Mouse (Mus musculus): ENCODE measurements around the gene Atp6ap1l. TPM values are rescaled to one million over a fixed set of nuclear protein-coding genes. Genes with fewer than 3 reads are reported as not detected.
"Not testable (repeated sequence)": the region's sequence is repeated elsewhere in the genome, so short reads cannot be mapped to it uniquely, and the experiment has no call there.

Gene Atp6ap1l
- under 1 TPM in 1 of 2 experiments, not detected in 1; 0.39 TPM for total RNA-seq (2021)
- long read RNA-seq, experiment 1 = 0 reads
- long read RNA-seq, experiment 2 = 0 reads

DNA sequence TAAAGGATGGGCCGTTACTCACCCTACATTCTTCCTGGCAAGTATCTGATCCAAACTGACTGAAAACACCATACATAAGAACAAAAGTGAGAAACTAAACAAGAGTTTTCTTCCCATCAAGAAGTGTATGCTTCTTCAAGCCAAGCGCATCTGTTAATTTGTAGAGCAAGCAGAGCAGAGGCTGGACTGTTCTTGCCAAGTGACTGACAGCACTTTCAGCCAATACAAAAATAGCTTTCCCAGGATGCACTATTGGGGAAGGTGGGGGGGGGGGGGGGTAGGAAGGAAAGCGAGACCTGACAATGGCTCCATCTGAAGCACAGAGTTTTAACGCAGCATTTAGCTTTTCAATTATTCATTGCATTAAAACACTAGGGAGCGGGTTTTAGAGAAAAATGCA, at the start of gene Atp6ap1l:
Atp6ap1l (minus strand) TSS at position 180 of the 400 bp plus-strand sequence.
- DNase-seq = no peak

DNA sequence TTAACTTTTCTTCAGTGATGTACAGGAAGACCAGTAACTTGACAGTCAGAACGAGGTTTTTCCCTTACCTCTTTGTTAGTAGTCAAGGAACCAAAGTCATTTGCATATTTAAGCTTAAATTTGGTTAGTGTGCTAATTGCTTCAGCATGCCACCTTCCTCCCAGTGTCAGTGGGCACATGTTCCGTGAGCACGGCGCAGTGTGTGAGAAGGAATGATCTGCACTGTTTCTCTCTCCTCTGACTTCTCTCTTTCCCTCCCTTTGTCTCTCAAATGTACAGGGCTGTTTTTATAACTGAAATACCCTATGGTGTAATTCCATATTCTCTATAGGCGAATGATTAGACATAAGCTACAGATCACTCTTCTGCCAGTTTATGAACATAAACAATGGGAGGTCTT, 34.4 kb upstream of the Atp6ap1l start:
- no peak for DNase-seq

DNA sequence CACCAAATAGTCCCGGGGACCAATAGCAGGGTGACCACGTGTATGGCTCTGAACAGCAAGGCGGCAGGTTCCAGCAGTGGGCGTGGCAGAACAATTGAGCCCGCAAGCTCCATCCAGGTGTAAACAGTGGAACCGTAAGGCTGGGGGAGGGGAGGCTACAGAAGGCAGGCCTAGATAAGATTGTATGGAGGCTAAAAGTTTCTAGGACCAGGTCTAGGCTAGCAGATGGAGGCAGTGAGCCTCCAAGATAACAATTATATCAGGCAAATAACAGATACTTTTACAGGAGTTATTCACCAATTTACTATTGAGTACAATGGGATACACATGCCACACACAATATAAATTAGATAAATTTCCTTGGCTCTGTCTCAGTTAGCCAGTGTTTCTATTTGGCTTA, 34.0 kb upstream of the Atp6ap1l start:
- no peak for DNase-seq

DNA sequence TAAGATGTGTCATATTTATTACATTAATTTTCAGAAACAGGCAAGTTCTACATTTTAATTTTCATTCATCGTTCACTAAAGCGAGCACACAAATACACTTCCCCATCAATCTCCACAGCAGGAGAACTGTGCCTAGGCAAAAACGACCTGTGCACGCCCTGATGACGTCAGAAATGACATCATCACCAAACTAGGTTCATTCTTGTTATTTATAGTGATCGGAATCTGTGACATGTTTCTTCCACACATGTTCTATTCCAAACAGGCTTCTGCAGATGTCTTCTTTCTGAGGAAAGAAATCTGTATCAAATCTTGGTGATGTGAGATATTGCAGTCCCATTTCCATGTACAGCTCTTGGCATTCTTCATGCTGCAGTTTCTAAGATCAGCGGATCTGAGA, 30.7 kb upstream of the Atp6ap1l start:
- no peak for DNase-seq

- DNase-seq = peak; percentile 11
Observed at GRCm38 (mm10) chr13:90933256-90933655, 28.1 kb upstream of the Atp6ap1l start.

- peak; percentile 79 for DNase-seq
Observed at GRCm38 (mm10) chr13:90929847-90930246, 24.7 kb upstream of the Atp6ap1l start.

DNA sequence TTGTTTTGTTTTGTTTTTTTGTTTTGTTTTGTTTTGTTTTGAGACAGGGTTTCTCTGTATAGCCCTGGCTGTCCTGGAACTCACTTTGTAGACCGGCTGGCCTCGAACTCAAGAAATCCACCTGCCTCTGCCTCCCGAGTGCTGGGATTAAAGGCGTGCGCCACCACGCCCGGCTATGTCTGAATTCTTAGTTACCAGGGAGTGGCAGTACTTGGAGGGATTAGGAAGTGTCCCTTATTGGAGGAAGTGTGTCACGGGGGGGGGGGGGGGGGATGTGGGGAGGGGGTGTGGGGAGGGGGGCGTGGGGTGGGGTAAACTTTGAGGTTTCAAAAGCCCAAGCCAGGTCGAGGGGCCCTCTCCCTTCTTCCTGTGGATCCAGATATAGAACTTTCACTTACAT, 23.1 kb upstream of the Atp6ap1l start:
- not testable (repeated sequence) for DNase-seq

- DNase-seq = no peak
Observed at GRCm38 (mm10) chr13:90926938-90927633, 21.9 kb upstream of the Atp6ap1l start.

DNA sequence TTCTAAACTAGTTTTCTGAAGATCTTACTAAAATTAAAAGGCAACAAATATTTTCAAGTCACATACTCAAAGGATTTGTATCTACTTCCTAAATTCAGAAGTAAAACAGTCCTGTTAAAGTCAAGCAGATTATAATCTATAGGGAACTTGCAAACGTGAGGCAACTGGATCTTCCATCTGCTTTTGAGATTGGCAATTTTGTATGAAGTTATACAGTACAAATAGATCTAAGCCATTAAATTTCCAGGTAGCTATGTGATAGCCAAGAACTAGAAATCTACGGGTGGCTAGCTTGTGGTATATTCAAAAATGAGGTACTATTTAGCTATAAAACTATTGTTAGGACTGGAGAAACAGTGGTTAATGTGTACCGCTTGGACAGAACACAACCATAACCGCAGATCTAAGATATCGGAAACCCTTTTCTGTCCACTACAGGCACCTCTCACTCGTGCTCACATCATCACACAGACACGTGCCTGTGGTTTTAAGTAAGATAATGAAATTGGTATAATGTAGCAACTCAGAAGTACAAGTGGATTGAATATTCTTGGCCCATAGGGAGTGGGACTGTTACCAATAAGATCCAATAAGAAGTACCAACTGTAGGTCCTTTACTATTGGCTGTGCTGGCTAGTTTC, 21.1 kb upstream of the Atp6ap1l start:
- DNase-seq = no peak

GRCm38 (mm10) chr13:90925191-90925590, 20.0 kb upstream of the Atp6ap1l start:
- no peak for DNase-seq

DNA sequence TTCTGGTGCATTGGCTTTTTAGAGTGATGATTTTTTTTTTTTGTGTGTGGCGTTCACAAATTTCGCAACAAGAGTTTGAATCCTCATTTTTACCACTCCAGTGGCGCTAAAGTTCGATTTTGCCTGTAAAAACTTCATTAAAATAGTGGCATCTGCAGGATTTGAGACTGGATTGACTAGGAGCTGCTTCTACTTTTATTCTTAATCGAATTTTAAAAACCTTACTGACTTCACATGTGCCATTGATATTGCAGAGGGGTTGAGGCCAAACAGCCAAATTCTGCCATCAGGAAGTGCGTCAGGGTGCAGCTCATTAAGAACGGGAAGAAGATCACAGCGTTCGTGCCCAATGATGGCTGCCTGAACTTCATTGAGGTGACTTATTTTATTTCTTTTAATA, 18.9 kb upstream of the Atp6ap1l start:
- no peak for DNase-seq

- DNase-seq = not testable (repeated sequence)
Observed at GRCm38 (mm10) chr13:90923617-90924016, 18.5 kb upstream of the Atp6ap1l start.

DNA sequence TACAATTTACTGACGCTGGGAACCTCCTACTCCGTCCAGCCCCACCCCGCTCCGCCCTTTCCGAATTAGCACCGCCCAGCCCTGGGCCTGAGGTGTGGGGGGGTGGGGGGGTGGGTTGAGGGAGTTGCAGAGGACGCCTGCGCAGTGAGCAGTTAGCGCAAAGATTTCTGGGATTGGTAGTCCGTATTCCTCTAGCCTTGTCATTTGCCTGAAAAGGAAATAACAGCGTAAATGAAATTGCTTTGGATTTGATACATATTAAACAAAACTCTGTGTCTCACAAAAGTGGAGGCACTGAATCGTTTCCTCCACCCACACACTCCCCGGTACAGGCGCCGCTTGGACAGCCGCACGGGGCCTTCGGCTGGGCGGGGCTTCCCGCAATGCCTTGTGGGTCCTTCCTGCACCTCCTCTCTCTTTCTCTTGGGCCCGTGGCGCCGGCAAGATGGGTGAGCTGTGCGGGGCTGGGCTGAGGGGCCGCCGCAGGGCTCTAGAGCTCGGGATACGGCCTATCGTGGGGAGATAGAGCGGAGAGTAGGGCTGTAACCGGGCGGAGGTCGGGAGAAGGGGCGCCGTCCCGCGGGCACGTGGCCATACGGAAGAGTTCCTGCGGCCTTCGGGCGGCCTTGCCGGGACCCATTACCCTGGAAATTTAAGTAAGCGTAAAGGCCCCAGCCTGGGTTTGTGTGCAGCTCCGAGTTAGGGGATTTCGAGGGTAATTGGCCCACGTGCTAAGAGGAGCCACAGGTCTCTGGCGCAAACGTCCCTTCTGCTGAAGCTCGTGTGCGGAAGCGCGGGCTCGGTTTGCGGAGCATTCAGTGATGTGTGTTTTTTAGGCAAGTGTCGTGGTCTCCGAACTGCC, 17.8 kb upstream of the Atp6ap1l start, which contains the start of gene Rps23:
Rps23 (plus strand) TSS at position 208 of the 862 bp plus-strand sequence.
- peak; percentile 93 for DNase-seq

GRCm38 (mm10) chr13:90914721-90915120, 9.6 kb upstream of the Atp6ap1l start:
- no peak for DNase-seq

- no peak for DNase-seq
Observed at GRCm38 (mm10) chr13:90913675-90914192, 8.6 kb upstream of the Atp6ap1l start.

DNA sequence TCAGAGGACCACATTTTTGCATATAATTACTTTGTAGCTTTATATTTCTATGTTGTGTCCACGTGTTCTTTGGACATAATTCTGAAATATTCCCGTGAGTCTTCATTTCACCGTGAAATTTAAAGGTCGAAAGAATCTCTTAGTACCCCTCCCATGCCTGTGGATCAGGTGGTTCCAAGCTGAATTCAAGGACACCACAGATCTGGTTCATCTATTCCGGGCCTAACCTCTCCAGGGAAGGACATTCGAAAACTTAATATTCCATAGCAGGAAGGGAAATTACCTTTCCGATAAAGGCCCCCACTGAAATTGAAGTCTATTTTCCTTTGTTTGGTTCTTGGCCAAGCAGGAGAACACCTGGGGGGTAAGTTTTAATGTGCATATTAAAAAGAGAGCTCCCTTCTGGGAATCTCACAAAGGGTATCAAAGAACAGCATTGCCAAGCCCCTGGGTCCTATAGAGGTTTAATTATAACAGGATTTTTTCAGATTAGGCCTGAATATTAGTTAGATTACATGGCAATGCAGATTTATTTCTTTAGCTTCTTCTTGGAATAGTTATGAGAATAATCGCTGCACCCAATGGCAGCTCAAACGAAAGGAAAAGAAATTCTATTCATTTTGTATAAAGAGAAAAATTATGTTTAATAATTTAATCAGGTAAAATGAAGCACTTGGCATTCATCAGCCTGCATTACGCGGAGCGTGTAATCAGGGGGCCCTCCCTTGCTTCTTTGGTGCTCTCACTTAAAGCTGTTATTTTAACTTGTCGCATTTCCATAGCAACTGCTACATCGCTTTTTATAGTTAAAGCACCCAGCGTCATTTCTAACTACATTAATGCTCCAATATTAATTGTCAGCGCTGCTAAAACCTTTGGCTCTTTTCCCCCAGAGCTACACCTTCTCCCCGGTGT, 7.9 kb upstream of the Atp6ap1l start:
- no peak for DNase-seq

DNA sequence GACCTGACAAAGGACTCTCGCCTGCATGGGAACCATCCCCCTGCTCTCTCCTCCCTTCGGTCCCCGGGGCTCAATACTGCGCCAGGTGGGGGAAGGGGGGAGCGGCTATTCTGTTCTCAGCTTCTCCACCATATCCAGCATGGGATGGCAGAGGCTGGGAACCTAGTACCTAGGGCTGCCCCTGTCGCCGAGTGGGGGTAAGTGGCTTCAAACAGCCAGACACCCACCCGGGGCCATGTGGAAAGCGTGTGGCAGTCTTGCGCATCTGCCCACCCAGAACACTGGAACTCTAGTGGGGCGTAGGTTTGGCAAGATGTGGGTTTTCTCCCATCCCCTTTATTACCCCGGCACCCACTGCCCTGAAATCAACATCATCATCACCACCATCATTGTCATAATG, 2.2 kb upstream of the Atp6ap1l start:
- DNase-seq = no peak

GRCm38 (mm10) chr13:90896821-90897220, 8.3 kb downstream of the Atp6ap1l start:
- no peak for DNase-seq

DNA sequence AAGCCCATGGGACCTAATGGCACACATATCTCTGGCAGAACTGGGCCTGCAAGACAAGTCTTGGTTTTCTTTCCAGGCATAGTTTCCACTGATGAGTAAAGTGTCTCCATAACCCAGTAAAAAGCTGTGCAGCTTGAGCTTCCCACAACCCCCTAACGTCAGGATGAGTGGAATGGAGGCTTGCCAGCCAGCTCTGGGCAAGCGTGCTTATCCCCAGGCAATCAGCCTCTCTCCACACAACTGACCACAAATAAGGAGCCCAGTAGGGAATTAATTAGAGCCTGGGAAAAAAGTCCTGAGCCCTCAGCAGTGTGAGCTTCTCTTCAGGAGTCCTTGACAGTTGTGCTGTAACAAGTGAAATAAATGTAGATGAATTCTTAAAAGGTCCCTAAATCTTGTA, 9.1 kb downstream of the Atp6ap1l start:
- peak; percentile 22 for DNase-seq

DNA sequence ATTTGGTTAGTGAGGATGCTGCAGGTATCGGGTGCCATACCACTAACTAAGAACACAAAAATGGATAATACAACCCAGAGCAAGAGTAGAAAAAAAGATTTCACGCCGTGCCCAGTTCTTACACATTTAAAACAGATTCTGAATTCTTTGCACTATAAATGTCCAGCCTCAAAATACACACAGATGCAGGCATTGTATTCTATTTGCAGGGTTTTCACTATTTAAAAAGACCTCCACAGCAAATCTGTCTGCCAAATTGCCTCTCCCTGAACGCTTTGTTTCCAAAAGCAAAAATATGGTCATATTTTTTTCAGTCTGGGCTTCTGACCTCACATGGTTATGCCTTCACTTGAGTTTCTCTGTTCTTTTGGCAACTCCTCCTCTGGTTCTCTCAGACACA, 10.3 kb downstream of the Atp6ap1l start:
- DNase-seq = no peak

- DNase-seq = no peak
Observed at GRCm38 (mm10) chr13:90890111-90890510, 15.0 kb downstream of the Atp6ap1l start.
